Mouse (Mus musculus) liver, postnatal 0 days (tissue): ENCODE results near the gene Hspb6.

ENCODE experiments used
- CTCF ChIP-seq: sonication (generic); IDR thresholded peaks from 2 replicates; pipeline ENCODE4 v1.5.1; 2016; ENCODE audit warnings: antibody characterized with exemption, low read depth
- EP300 ChIP-seq: IDR thresholded peaks from 2 replicates; pipeline ENCODE4 v1.6.1; 2016; ENCODE audit warnings: antibody characterized with exemption, low read depth, mild to moderate bottlenecking

DNA sequence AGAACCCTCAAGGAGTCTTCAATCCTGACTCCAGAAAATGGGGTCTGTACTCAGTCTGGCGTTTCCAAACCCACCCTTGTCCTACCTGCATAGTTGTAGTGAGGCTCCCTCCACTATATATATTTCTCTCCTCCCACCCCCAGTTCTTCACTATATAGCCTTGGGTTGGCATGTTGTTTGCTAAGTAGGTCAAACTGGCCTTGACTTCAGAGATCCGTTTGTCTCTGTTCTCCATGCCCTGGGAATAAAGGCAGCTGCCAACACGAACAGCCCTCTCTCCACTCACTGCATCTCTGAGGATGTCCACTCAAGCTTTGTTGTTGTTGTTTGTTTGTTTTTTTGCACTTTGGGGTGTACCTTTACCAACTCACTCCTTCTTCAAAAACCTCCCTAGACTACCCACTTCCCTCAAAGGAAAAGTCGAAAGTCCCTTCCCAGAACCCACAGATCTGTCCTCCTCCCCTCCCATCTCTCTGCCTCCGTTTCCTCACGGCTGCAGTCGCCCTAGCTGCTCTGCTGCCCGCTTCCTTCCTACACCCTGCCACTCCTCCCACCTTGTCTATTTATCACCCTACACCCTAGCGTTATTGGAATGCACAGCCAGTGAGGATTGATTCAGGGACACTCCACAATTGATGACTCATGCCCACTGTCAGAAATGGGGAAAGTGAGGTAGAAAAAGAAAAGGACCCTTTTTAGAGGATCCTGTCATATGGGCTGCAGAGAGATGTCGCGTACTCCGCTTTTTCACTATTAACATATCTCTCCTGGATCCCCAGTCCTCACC, 6.9 kb downstream of the Hspb6 start:
- TF ChIP-seq CTCF (no peak), EP300 (no peak)
